Mouse (Mus musculus): ENCODE measurements at regions not wholly inside any gene's neighbourhood (a gene's known extent, or its start where the extent isn't known, plus 50 kb on each side); places are given as distances from the start of the nearest gene placed in this dataset.

DNA sequence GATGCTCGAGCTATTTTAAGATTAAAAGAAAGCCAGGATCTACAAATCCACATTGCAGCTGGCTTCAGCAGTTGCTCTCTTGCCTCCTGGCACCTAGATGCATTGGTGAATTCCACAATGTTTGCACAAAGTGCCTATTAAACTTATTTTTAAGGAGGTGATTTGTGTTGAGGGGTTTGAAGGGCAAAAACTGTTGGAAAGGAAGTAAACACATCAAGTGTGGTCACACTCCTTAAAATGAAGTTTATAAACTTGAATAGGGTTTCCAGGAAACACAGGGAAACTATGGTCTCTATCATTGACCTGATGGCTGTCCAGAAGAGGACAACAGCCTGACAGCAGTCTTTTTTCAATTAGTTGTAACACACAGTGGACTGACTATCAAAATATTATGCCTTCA is 205.4 kb downstream of the Papss1 start:
- TF ChIP-seq CTCF (IDR thresholded peaks at IDR 0.05; ENCODE audit: borderline replicate concordance, insufficient read depth, low read length): no peak
- no peak for TF ChIP-seq POLR2A (IDR thresholded peaks at IDR 0.05; ENCODE audit: low read depth, low read length)

Measured in embryonic fibroblast, embryonic 13.5 days (primary cell).